Mouse (Mus musculus): ENCODE data around the gene Mylpf. TPM values are rescaled to one million over a fixed set of nuclear protein-coding genes. Genes with fewer than 3 reads are reported as not detected.
A peak's percentile ranks its signal among the peaks of the same experiment; 100 is the strongest.

Gene Mylpf
- 2.6 TPM in 1 of 2 replicates, not detected in the other for total RNA-seq (2014; fragmentation: Nextera tagmentation)
- total RNA-seq (2017), result 2.8 TPM in 2 replicates
- polyA plus RNA-seq (2012), result 0.44 and 0.94 TPM in 2 replicates

DNA sequence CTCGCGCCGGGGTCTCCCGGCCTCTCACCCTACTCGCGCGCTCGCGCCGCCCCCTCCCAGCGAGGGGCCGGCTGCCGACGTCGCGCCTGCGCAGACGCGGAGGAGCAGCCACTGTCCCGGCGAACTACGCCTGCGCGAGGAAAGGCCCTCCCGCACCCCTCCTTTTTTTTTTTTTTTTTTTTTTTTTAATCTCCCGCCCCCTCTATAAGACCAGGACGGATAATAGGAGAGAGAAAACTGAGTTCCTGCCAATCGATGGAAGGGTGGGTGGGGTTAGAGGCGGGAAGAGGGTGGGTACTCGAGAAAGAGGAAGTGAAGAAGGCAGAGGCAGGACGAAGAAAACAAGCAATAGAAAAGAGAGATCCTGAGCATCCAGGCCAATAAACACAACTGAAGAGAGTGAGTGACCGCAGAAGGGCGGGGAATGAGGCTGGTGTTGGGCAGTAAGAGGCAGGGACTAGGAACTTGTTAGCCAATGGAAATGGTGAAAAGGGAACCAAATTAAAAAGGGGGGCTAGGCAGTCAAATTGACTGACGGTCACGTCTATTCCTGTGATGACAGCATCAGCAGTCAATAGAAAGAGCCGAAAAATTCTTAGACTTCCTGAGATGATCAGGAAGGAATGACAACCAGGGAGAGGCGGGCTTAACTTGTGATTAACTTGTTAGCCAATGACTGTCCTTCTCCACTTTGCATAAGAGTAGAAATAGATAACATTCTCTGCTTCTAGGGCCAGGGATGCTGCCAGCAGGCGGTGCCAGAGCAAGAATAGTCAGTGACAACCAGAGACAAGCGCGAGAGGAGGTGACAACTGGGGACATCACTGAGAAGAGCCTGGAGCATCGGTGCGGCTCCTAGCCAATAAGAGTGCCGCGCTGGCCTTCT lies at the start of gene Mylpf:
Gene Mylpf, plus strand, starts transcription at position 338 of the 886 bp plus-strand sequence.
- no peak for TF ChIP-seq POLR2AphosphoS5 (IDR thresholded peaks at IDR 0.05; ENCODE audit: insufficient replicate concordance, low read depth, low read length)
- no peak for TF ChIP-seq GATA2 (IDR thresholded peaks at IDR 0.05; ENCODE audit: borderline replicate concordance, low read depth, low read length)
- TF ChIP-seq TAL1 (conservative IDR thresholded peaks at IDR 0.05; ENCODE audit: low read depth, low read length), result no peak
- TF ChIP-seq CTCF (IDR thresholded peaks at IDR 0.05; ENCODE audit: low read depth, low read length), result no peak
- no peak for TF ChIP-seq GATA1 (IDR thresholded peaks at IDR 0.05; ENCODE audit: borderline replicate concordance, low read length)
- Histone ChIP-seq H3K36me3 (replicated peaks) (peaks cover 26% of the 10 kb centered on the region), H3K4me3 (ENCODE audit: low read depth, low read length) (peak within 1 kb of the TSS; percentile 76), H3K27me3 (ENCODE audit: insufficient read depth, low read length) (no peaks in the 10 kb centered on the region), H3K4me1 (ENCODE audit: insufficient read depth, low read depth, low read length) (peaks cover 67% of the 10 kb centered on the region), H3K9me3 (replicated peaks) (no peaks in the 10 kb centered on the region)
- ATAC-seq (ENCODE audit: extremely low read depth, insufficient number of reproducible peaks, low FRiP score, poor library complexity, severe bottlenecking) (peak; percentile 90), DNase-seq (ENCODE audit: low spot score) (peak; percentile 93)

GRCm38 (mm10) chr7:127162546-127162945 lies 46.1 kb upstream of the Mylpf start:
- no peak for DNase-seq (ENCODE audit: low spot score)
- H3K27me3 ChIP-seq (ENCODE audit: insufficient read depth, low read length), result no peaks in the 10 kb centered on the region
- peaks cover 2% of the 10 kb centered on the region for H3K9me3 ChIP-seq (replicated peaks)
- TF ChIP-seq CTCF (IDR thresholded peaks at IDR 0.05; ENCODE audit: low read depth, low read length), result no peak
- TF ChIP-seq TAL1 (conservative IDR thresholded peaks at IDR 0.05; ENCODE audit: low read depth, low read length), result no peak
- no peak for TF ChIP-seq POLR2AphosphoS5 (IDR thresholded peaks at IDR 0.05; ENCODE audit: insufficient replicate concordance, low read depth, low read length)
- TF ChIP-seq GATA1 (IDR thresholded peaks at IDR 0.05; ENCODE audit: borderline replicate concordance, low read length), result no peak
- no peak for TF ChIP-seq GATA2 (IDR thresholded peaks at IDR 0.05; ENCODE audit: borderline replicate concordance, low read depth, low read length)
- H3K4me1 ChIP-seq (ENCODE audit: insufficient read depth, low read depth, low read length), result peaks cover 51% of the 10 kb centered on the region
- H3K36me3 ChIP-seq (replicated peaks), result no peaks in the 10 kb centered on the region
- no peak overlapping the region for H3K4me3 ChIP-seq (ENCODE audit: low read depth, low read length)
- no peak for ATAC-seq (ENCODE audit: extremely low read depth, insufficient number of reproducible peaks, low FRiP score, poor library complexity, severe bottlenecking)

DNA sequence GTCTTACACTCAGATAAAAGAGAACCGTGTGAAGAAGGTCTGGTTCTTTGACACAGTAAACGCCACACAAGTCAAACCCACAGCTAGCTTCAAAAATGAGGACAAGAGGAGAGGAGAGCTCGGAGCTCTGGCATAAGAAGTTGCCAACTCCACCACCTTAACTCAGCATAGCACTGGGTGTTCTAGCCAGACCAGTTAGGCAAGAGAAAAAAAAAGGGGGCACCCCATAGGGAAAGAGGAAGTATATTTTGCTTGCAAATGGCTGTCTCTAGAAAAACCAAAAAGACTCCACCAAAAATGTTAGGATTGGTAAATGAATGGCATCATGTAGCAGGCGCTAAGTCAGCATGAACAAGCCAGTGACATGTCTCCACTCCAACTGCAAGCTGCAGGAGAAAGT lies 44.7 kb upstream of the Mylpf start:
- H3K4me3 ChIP-seq (ENCODE audit: low read depth, low read length), result no peak overlapping the region
- TF ChIP-seq GATA2 (IDR thresholded peaks at IDR 0.05; ENCODE audit: borderline replicate concordance, low read depth, low read length) (no peak), TAL1 (conservative IDR thresholded peaks at IDR 0.05; ENCODE audit: low read depth, low read length) (no peak), POLR2AphosphoS5 (IDR thresholded peaks at IDR 0.05; ENCODE audit: insufficient replicate concordance, low read depth, low read length) (no peak), GATA1 (IDR thresholded peaks at IDR 0.05; ENCODE audit: borderline replicate concordance, low read length) (no peak), CTCF (IDR thresholded peaks at IDR 0.05; ENCODE audit: low read depth, low read length) (no peak)
- H3K9me3 ChIP-seq (replicated peaks), result peaks cover 2% of the 10 kb centered on the region
- no peak for ATAC-seq (ENCODE audit: extremely low read depth, insufficient number of reproducible peaks, low FRiP score, poor library complexity, severe bottlenecking)
- no peaks in the 10 kb centered on the region for H3K27me3 ChIP-seq (ENCODE audit: insufficient read depth, low read length)
- H3K36me3 ChIP-seq (replicated peaks), result no peaks in the 10 kb centered on the region
- DNase-seq (ENCODE audit: low spot score), result no peak
- H3K4me1 ChIP-seq (ENCODE audit: insufficient read depth, low read depth, low read length), result peaks cover 50% of the 10 kb centered on the region

DNA sequence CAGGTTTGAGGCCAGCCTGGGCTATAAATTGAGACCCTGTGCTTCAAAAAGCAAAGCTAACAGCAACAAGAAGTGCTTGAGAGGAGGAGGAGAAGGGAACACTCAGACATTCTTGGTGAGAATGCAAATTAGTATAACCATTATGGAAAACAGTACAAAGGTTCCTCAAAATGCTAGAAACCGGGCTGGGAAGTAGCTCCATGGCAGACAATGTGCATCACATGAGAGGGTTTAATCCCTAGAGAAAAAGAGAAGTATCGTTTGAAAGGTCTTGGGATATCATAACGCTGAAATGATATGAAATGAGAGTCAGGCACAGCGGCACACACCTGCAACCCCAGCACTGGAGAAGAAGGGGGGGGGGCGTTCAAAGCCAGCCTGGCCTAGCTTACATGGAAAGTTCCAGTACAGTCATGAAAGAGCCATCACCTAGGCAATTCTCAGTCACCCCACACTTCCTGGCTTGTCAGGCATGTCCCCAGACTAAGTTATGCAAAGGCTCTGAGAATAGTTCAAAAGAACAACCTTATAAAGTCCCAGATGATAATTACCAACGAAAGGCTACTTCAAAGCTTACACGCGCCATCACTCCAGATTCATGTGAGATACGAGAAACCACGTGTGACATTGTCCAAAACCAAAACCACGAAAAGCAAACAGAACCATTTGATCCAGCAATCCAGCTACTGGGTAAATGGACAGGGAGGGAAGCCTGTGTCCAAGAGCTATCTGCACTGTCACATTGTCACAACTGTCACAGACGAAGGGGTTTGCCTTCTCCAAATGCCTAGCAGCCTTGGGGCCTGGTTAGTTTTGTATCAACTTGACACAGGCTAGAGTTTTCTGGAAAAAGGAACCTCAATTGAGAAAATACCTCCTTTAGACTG lies 42.8 kb upstream of the Mylpf start:
- Histone ChIP-seq H3K27me3 (ENCODE audit: insufficient read depth, low read length) (no peaks in the 10 kb centered on the region), H3K4me1 (ENCODE audit: insufficient read depth, low read depth, low read length) (peaks cover 51% of the 10 kb centered on the region), H3K36me3 (replicated peaks) (no peaks in the 10 kb centered on the region), H3K9me3 (replicated peaks) (peaks cover 2% of the 10 kb centered on the region), H3K4me3 (ENCODE audit: low read depth, low read length) (no peak overlapping the region)
- no peak for ATAC-seq (ENCODE audit: extremely low read depth, insufficient number of reproducible peaks, low FRiP score, poor library complexity, severe bottlenecking)
- no peak for TF ChIP-seq CTCF (IDR thresholded peaks at IDR 0.05; ENCODE audit: low read depth, low read length)
- no peak for TF ChIP-seq GATA2 (IDR thresholded peaks at IDR 0.05; ENCODE audit: borderline replicate concordance, low read depth, low read length)
- TF ChIP-seq GATA1 (IDR thresholded peaks at IDR 0.05; ENCODE audit: borderline replicate concordance, low read length), result no peak
- TF ChIP-seq POLR2AphosphoS5 (IDR thresholded peaks at IDR 0.05; ENCODE audit: insufficient replicate concordance, low read depth, low read length), result no peak
- TF ChIP-seq TAL1 (conservative IDR thresholded peaks at IDR 0.05; ENCODE audit: low read depth, low read length), result no peak
- DNase-seq (ENCODE audit: low spot score), result no peak

- Histone ChIP-seq H3K36me3 (replicated peaks) (no peaks in the 10 kb centered on the region), H3K27me3 (ENCODE audit: insufficient read depth, low read length) (no peaks in the 10 kb centered on the region), H3K4me1 (ENCODE audit: insufficient read depth, low read depth, low read length) (peaks cover 51% of the 10 kb centered on the region), H3K9me3 (replicated peaks) (peaks cover 2% of the 10 kb centered on the region), H3K4me3 (ENCODE audit: low read depth, low read length) (no peak overlapping the region)
- no peak for ATAC-seq (ENCODE audit: extremely low read depth, insufficient number of reproducible peaks, low FRiP score, poor library complexity, severe bottlenecking)
- no peak for DNase-seq (ENCODE audit: low spot score)
- no peak for TF ChIP-seq POLR2AphosphoS5 (IDR thresholded peaks at IDR 0.05; ENCODE audit: insufficient replicate concordance, low read depth, low read length)
- no peak for TF ChIP-seq TAL1 (conservative IDR thresholded peaks at IDR 0.05; ENCODE audit: low read depth, low read length)
- TF ChIP-seq CTCF (IDR thresholded peaks at IDR 0.05; ENCODE audit: low read depth, low read length), result no peak
- TF ChIP-seq GATA1 (IDR thresholded peaks at IDR 0.05; ENCODE audit: borderline replicate concordance, low read length), result no peak
- no peak for TF ChIP-seq GATA2 (IDR thresholded peaks at IDR 0.05; ENCODE audit: borderline replicate concordance, low read depth, low read length)
Observed at GRCm38 (mm10) chr7:127166501-127166900, 42.2 kb upstream of the Mylpf start.

Data from G1E (cell line).